Mouse (Mus musculus) stomach, postnatal 0 days (tissue): ENCODE results near the gene Cdh12.

Source experiments
- CTCF ChIP-seq: IDR thresholded peaks from 2 replicates; pipeline ENCODE4 v1.5.1; 2016; ENCODE audit warnings: antibody characterized with exemption, low read depth, mild to moderate bottlenecking, moderate library complexity
- EP300 ChIP-seq: optimal IDR thresholded peaks from 2 replicates; pipeline ENCODE3; 2016; ENCODE audit warnings: antibody characterized with exemption

- TF ChIP-seq CTCF (no peak), EP300 (no peak)
Observed at GRCm38 (mm10) chr15:21437924-21438323, 988.9 kb downstream of the Cdh12 start.
